ENCODE assay signal across 8 mouse cellular contexts in the genomic region with DNA sequence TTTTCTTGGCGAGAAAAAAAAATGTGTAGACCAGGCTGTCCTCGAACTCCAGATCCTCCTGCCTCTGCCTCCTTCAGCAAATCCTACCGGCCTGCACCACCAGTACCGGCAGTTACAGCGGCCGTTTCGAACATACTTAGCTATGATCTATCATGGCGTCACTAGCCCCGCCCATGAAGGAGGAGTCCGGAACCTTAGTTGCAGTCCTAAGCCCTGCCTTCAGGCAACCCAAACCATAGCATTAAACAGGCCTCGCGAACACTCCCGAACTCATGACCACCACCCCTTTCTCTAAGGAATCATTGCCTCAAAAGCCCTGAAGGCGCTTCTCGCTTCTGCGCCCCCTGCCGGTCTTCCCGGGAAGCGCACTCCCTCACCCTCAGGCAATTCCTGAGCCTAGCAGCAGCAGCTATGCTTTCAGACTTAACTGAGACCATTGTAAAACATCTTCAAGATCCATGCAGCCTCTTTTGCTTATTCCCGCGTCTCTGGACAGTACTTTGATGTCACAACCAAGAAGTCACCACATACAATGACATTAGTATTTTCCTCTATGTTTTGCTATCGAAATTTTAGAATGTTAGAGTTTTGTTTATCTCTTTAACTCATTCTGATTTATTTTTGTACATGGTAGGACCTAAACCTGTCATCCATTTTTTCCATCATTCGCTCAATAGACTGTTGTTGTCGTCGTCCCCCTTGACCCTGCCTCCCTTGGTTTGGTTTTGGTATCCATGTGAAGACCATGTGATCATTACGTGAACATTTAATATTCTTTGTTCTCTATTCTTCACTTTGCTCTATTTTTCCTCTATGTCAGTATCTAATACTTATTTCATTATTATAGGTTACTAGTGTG. TPM values are rescaled to one million over a fixed set of nuclear protein-coding genes. Genes with fewer than 3 reads are reported as not detected.
DNase-seq lines count a peak whose midpoint lies in the region; ATAC-seq lines count a peak whose summit lies in the region.

No protein-coding gene starts in this region.

- H3K4me3 ChIP-seq in brown adipose tissue, adult 24 weeks (ENCODE audit: insufficient read depth, low read depth, low read length): peak overlapping the region; percentile 45
- H3K4me3 ChIP-seq in heart, embryonic 13.5 days: peak overlapping the region; percentile 61
- H3K4me3 ChIP-seq in liver, embryonic 12.5 days: peak overlapping the region; percentile 52
- H3K4me3 ChIP-seq in stomach, embryonic 15.5 days (replicated peaks): peak overlapping the region; percentile 48

- H3K9ac ChIP-seq in heart, embryonic 13.5 days: peak overlapping the region; percentile 83
- peak overlapping the region; percentile 62 for H3K9ac ChIP-seq in liver, embryonic 12.5 days
- H3K9ac ChIP-seq in stomach, embryonic 15.5 days: no peak overlapping the region; the same call in 1 of the 2 replicates

- no peaks in the 10 kb centered on the region for H3K36me3 ChIP-seq in heart, embryonic 13.5 days
- H3K36me3 ChIP-seq in liver, embryonic 12.5 days: no peaks in the 10 kb centered on the region
- no peaks in the 10 kb centered on the region for H3K36me3 ChIP-seq in stomach, embryonic 15.5 days

- H3K4me2 ChIP-seq in heart, embryonic 13.5 days: peak overlapping the region; percentile 78
- H3K4me2 ChIP-seq in liver, embryonic 12.5 days: peak overlapping the region; percentile 82
- peak overlapping the region; percentile 69 for H3K4me2 ChIP-seq in stomach, embryonic 15.5 days

- H3K27me3 ChIP-seq in heart, embryonic 13.5 days (replicated peaks): no peaks in the 10 kb centered on the region
- H3K27me3 ChIP-seq in liver, embryonic 12.5 days (replicated peaks): no peaks in the 10 kb centered on the region
- no peaks in the 10 kb centered on the region for H3K27me3 ChIP-seq in stomach, embryonic 15.5 days (replicated peaks)

- peak; percentile 86 for ATAC-seq in heart, embryonic 13.5 days (ENCODE audit: extremely low read depth, insufficient number of reproducible peaks, low FRiP score, low TSS enrichment)
- peak; percentile 89 for ATAC-seq in liver, embryonic 12.5 days
- peak; percentile 94 for ATAC-seq in stomach, embryonic 15.5 days (ENCODE audit: insufficient read depth, low FRiP score, low read depth)

- DNase-seq in CD4-positive, CD25-positive, alpha-beta regulatory T cell, adult 2 months (ENCODE audit: low read depth, low spot score): peak; percentile 97
- peak; percentile 76 for DNase-seq in fat pad, adult 2 months (ENCODE audit: extremely low read depth, low read depth, low spot score)
- peak; percentile 98 for DNase-seq in kidney, postnatal 10 days
- DNase-seq in natural killer cell, adult 2 months (ENCODE audit: low spot score in 2 of 2): peak; percentile 95 to 98

- WGBS in heart, embryonic 13.5 days: 8% methylated on average over 26 of the region's 26 CpGs
- WGBS in liver, embryonic 12.5 days (ENCODE audit: insufficient replicate concordance): 6% methylated on average over 26 of the region's 26 CpGs
- 8% methylated on average over 26 of the region's 26 CpGs for WGBS in stomach, embryonic 15.5 days

- no peak overlapping the region for H3K27ac ChIP-seq in brown adipose tissue, adult 24 weeks (replicated peaks; ENCODE audit: low read depth, low read length)
- H3K27ac ChIP-seq in heart, embryonic 13.5 days (replicated peaks): peak overlapping the region; percentile 73
- no peak overlapping the region for H3K27ac ChIP-seq in liver, embryonic 12.5 days
- H3K27ac ChIP-seq in stomach, embryonic 15.5 days: peak overlapping the region; percentile 73

- 0 out of 2 replicates have a peak, but pooled peaks cover 4% of the 10 kb centered on the region for H3K9me3 ChIP-seq in heart, embryonic 13.5 days
- no peaks in the 10 kb centered on the region for H3K9me3 ChIP-seq in liver, embryonic 12.5 days (replicated peaks)
- no peaks in the 10 kb centered on the region for H3K9me3 ChIP-seq in stomach, embryonic 15.5 days

- 0 out of 2 replicates have a peak, but pooled peaks cover 1% of the 10 kb centered on the region for H3K4me1 ChIP-seq in brown adipose tissue, adult 24 weeks (ENCODE audit: control insufficient read depth, insufficient read depth, insufficient read length, low read length)
- peaks cover 12% of the 10 kb centered on the region for H3K4me1 ChIP-seq in heart, embryonic 13.5 days
- H3K4me1 ChIP-seq in liver, embryonic 12.5 days: peaks cover 25% of the 10 kb centered on the region
- peaks cover 4% of the 10 kb centered on the region for H3K4me1 ChIP-seq in stomach, embryonic 15.5 days

RNA-seq across cellular contexts. Expression of gene Klrb1c, which starts 14.2 kb away (rescaled TPM):
- not detected in 2 replicates for polyA plus RNA-seq in brown adipose tissue, adult 24 weeks (2012; ENCODE audit: insufficient read depth, insufficient read length, missing spikeins)
- 0.15 TPM in 1 of 2 replicates, not detected in the other for polyA plus RNA-seq in heart, embryonic 13.5 days (2015; fragmentation: Nextera tagmentation; extraction: Ambion mirVana)
- polyA plus RNA-seq in liver, embryonic 12.5 days (2016; fragmentation: Nextera tagmentation; extraction: Ambion mirVana): 0.10 TPM in 1 of 2 replicates, not detected in the other
- polyA plus RNA-seq in stomach, embryonic 15.5 days (2015; fragmentation: Nextera tagmentation; extraction: Ambion mirVana): 0.12 and 0.23 TPM in 2 replicates

RNA-seq across cellular contexts. Expression of gene Gm44511, which starts 22.9 kb away (rescaled TPM):
- polyA plus RNA-seq in brown adipose tissue, adult 24 weeks (2012; ENCODE audit: insufficient read depth, insufficient read length, missing spikeins): not detected in 2 replicates
- polyA plus RNA-seq in heart, embryonic 13.5 days (2015; fragmentation: Nextera tagmentation; extraction: Ambion mirVana): not detected in 2 replicates
- not detected in 2 replicates for polyA plus RNA-seq in liver, embryonic 12.5 days (2016; fragmentation: Nextera tagmentation; extraction: Ambion mirVana)
- polyA plus RNA-seq in stomach, embryonic 15.5 days (2015; fragmentation: Nextera tagmentation; extraction: Ambion mirVana): 0.21 TPM in 1 of 2 replicates, not detected in the other

RNA-seq across cellular contexts. Expression of gene Klrb1b, which starts 22.9 kb away (rescaled TPM):
- polyA plus RNA-seq in brown adipose tissue, adult 24 weeks (2012; ENCODE audit: insufficient read depth, insufficient read length, missing spikeins): 1.2 TPM in 1 of 2 replicates, not detected in the other
- polyA plus RNA-seq in heart, embryonic 13.5 days (2015; fragmentation: Nextera tagmentation; extraction: Ambion mirVana): not detected in 2 replicates
- polyA plus RNA-seq in liver, embryonic 12.5 days (2016; fragmentation: Nextera tagmentation; extraction: Ambion mirVana): not detected in 2 replicates
- 0.35 and 0.60 TPM in 2 replicates for polyA plus RNA-seq in stomach, embryonic 15.5 days (2015; fragmentation: Nextera tagmentation; extraction: Ambion mirVana)

Comparison
In these comparisons a context has a peak if more than half of its experiments do, and no peak if none do; other contexts are left out.
1. H3K27ac ChIP-seq: peak in heart, embryonic 13.5 days (single experiment) and stomach, embryonic 15.5 days (single experiment); none in brown adipose tissue, adult 24 weeks (single experiment) and liver, embryonic 12.5 days (single experiment).
2. Peak in every context shown above with its lines, with median percentiles within 50 percentile points of each other: DNase-seq, H3K4me3 ChIP-seq, ATAC-seq and H3K4me2 ChIP-seq.